Mouse (Mus musculus) inflammation-experienced regulatory T-cells (primary cell): ENCODE data around the gene Rfwd3. TPM values are rescaled to one million over a fixed set of nuclear protein-coding genes. Genes with fewer than 3 reads are reported as not detected.

Source experiments
- polyA plus RNA-seq, 2 experiments: library from polyadenylated mRNA; unstranded; fragments of 100-300 nt; shearing (Covaris generic); gene quantifications; one replicate each; pipeline ENCODE4 v1.2.1; 2017

Rfwd3 gene
- polyA plus RNA-seq: 10 to 100 TPM; 33.4 to 43.1 TPM

DNA sequence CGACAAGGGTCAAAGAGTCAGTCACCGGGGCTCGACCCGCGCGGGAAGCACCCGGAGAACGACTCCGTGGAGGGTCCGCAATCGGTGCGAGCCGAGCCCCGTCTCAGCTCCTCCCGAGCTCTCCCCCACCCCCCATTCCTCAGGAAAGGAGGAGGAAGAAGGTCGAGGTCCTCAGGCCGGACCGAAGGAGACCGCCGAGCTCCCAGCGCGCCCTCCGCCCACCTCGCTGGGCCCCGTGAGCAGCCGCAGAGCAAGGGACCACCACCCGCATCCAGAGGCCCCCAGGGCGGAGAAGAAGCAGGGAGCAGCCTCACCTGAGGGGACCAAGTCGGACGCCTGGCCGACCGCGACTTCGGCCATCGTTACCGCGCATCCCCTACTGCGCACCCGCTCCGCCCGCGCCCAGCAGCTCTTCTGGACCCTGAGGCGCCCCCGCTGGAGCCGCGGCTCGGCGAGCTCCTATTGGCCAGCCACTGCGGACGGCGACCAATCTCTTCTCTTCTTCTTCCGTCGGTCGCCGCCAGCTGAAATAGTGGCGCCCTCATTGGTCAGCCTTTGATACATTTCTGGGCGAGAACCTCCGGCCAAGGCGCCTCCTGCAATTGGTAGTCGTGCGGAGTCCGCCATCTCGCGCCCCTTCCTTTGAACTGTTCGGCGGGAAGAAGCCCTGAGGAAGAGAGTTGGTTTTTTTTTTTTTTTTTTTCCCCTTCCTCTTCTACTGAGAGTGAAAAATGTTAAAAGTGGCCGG lies at the start of gene Rfwd3:
TSS of gene Rfwd3 (minus strand) at position 402 of the 748 bp plus-strand sequence.

DNA sequence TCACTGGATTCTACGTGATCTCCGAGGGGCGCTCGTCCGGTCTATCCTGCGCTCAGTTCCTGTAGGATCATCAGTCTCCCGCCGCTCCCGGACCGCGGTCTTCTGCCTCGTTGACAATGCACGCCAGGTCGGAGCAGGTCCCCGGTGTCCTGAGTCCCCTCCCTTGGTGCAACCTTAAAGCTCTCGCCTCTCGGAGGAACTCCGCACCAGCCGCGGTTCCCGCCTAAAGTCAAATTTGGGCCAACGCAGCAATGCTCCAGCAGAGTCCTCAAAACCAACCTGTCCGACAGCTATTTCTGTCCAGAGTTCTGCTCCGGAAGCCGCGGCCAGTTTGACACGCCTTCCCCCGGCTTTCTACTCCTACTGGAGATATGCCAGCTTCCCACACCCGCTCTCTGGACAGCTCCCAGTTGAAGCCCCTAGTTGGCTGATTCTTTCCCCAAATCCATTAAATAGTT lies 37.9 kb upstream of the Rfwd3 start, which contains the start of gene Mlkl:
TSS of gene Mlkl (minus strand) at position 288 of the 458 bp plus-strand sequence.

DNA sequence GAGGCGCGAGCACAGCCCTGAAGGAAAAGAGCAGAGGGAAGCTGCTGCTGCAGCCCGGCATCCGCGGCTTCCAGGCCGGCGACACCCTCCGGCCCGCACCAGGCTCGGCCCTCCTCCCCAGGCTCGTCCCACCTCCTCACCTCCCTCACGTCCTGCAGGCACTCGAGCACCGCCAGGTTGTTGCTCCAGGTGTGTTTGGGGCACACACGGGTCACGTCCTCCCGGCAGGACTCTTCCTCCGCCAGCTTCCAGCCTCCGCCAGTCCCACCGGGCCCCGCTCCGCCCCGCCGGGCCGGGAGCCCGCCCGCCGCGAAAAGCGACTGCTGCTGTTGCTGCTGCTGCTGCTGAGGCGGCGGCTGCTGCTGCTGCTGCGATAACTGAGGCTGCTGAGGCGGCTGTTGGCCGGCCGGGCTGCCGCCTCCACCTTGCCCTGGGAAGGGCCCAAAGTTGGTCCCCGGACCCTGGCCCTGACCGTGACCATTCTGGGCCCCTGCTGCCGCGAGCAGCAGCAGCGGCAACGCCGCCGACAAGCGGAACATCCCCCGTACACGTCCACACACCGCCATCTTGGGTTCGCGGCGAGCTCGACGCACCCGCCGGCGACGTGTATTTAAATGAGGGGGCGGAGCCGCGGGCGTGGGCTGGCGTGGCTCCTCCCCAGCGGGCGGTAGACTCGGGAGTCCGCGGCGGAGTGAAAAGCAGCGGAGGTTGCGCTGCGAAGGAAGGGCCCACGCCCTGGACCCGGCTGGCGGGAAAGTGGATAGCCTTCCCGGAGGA lies 41.2 kb downstream of the Rfwd3 start, which contains the start of gene Glg1:
TSS of gene Glg1 (minus strand) at position 586 of the 777 bp plus-strand sequence.

Other genes with a start within 250 kb of the Rfwd3 start
- gene Exosc6, start 243.9 kb downstream of the Rfwd3 start, polyA plus RNA-seq: 10 to 100 TPM; 26.5 to 43.9 TPM
- gene Clec18a, start 207.8 kb downstream of the Rfwd3 start, polyA plus RNA-seq: under 1 TPM; 0.20 to 0.34 TPM
- 10 to 100 TPM; 15.4 to 19.4 TPM for gene Pdpr, start 205.6 kb downstream of the Rfwd3 start, polyA plus RNA-seq
- 10 to 100 TPM; 77.6 to 91.4 TPM for gene Glg1, start 41.0 kb downstream of the Rfwd3 start, polyA plus RNA-seq
- gene Mlkl, start 38.0 kb upstream of the Rfwd3 start, polyA plus RNA-seq: 1 to 10 TPM; 3.7 to 4.5 TPM
- not detected for gene Fa2h, start 93.6 kb upstream of the Rfwd3 start, polyA plus RNA-seq
- 10 to 100 TPM in 1 of 2 experiments, 1 to 10 TPM in 1; 4.8 to 11.2 TPM for gene Wdr59, start 221.9 kb upstream of the Rfwd3 start, polyA plus RNA-seq
- gene Znrf1, start 235.9 kb upstream of the Rfwd3 start, polyA plus RNA-seq: 100 to 1,000 TPM; 160 to 291 TPM